Mouse (Mus musculus) layer of hippocampus, adult 9-10 months (tissue): ENCODE results near the gene Adk.
"Not testable (repeated sequence)": the region's sequence is repeated elsewhere in the genome, so short reads cannot be mapped to it uniquely, and the experiment has no call there.

Experiments
- DNase-seq: peaks from one replicate; pipeline ENCODE4 v3.0.0; 2022; ENCODE audit warnings: low spot score

The Adk gene

DNA sequence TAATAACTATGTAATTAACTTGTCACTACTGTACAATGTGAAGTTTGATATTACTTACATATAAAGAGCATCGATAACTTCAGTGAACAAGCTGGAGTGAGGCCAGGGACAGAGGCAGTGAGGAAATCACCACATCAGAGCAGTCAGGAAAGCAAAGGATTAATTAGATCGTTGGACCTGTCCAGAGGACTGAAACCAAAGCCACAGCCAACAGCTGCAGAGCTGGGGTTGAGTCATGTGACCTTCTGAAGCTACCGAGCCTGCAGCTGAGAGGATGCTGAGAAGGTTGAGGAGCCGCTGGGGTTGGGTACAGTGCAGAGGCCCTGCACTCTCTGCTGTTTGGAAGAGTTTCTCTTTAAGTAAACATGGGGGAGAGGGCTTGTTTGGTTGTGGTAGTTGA lies 387.4 kb downstream of the Adk start:
- no peak for DNase-seq

DNA sequence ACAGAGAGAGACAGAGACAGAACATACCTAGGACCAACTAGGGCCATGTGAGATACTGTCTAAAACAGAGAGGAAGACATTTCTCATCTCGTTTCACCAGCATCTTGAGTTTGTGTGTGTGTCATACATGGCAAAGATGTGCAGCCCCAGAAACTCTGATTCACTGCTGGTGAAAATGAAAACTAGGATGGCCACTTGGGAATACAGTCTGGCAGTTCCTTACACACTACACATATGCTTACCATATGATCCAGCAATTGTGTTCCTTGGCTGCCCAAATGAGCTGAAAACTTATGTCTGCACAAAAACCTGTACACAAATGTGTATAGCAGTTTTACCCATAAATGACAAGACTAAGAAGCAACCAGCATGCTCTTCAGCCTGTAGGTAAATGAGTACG lies 388.2 kb downstream of the Adk start:
- no peak for DNase-seq

DNA sequence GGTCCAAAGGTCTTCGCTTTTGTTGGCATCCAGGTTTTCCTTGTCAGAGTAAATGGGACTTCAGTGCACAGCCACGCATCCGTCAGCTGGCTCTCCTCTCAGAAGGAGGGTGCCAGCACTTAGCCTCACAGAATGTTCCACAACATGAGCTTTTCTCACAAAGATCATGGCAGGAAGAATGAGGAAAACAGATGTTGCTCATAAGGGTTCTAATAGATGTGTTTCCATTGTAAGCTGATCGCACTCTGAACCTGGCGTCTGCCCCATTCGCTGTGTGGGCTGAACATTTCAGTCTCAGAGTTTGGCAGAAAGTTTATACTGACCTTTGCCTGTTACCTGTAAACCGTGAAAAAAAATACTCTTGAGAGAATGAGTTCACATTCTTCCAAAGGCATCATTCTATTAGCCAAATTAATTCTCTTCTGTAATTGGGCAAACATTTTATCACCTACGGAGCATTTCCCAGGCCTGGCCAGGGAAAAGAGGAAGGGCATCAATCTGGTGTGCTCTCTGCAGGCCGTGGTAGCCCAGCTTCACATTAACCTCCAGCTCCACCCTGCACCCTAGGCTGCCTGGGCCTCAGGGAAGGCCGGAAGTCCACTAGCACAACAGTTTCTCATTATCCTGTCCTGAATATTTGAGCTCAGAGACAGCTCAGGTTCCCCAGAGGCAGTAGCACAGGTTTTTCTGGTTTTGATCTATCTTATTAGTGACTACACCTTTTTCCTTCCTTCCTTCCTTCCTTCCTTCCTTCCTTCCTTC lies 389.6 kb downstream of the Adk start:
- DNase-seq: no peak

DNA sequence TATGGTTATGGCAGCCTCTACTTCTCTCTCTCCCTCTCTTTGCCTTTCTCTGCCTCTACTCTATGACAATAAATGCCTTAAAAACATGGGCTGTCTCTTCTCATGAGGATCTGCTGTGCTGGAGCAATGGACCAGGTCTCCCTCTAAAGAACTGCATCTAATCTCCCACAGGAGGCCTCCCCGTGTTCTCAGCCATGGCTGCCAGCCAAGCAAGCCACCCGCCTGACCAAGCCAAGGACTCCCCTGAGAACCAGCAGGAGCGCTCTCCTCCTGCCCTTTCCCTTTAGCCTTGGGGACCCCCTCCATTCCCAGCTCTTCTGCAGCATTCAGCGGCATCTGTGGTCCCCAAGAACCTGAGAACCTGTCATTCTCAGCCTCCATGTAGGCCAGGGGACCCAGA lies 400.2 kb downstream of the Adk start:
- no peak for DNase-seq

DNA sequence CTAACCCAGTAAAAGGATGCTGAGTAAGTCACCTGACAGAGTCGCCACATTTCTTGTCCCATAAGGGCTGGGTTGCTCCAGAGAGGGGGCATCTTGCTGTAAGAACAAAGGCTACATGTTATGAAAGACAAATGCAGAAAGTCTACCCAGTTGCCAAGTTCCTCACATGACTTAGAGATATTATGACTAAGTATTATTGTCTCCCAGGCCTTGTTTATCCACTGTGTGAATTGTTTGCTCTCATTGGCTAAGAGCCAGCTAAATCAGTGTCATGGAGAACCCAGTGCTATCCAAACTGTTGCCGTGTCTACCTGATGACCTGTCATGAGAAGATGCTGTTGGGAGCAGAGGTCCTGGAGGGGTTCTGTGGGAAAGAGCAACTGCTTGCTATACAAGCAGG lies 401.5 kb downstream of the Adk start:
- no peak for DNase-seq

DNA sequence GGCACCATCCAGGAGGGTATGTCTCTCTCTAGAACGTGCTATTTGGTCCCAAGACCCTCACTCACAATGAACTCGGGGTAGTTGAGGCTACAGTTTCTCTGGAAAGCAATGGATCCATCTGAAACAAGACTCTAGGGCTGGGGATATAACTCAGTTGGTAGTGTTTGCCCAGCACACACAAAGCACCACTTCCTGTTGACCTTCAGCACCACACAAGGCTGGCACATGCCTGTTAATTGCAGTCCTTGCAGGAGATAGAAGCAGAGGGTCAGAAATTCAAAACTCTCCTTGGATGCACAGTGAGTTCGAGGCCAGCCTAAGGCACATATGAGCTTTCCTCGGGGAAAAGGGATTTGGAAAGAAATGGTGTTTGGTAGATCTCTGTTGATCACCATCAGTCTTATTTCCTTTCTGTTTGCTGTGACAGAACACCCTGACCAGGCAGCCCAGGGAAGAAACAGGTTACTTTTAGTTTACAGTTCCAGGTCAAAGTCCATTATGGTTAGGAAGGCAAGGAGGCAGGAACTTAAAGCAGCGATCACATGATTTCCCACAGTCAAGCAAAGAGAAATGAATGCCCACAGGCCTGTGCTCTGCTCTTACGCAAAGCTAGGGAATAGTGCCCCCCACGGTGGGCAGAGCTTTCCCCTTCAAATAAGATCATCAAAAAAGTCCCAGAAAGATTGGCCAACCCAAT lies 403.4 kb downstream of the Adk start:
- no peak for DNase-seq

DNA sequence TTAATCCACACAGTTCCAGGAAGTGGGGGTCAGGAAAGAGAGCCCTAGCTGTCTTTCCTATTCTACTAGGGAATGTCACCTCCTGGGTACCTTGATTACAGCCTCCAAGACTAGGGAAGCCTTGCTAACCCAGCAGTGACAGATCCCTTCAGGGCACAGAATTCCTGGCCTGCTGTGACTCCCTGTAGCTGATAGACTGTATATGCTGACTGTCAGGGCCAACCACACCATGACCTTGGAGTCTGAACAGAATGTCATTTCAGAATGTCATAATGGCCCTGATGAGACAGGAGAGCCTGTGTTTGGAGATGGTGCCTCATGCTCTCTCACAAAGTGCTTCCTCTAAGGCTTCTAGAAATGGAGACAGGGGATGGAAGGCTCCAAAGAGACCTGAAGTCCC lies 404.2 kb downstream of the Adk start:
- DNase-seq: no peak

DNA sequence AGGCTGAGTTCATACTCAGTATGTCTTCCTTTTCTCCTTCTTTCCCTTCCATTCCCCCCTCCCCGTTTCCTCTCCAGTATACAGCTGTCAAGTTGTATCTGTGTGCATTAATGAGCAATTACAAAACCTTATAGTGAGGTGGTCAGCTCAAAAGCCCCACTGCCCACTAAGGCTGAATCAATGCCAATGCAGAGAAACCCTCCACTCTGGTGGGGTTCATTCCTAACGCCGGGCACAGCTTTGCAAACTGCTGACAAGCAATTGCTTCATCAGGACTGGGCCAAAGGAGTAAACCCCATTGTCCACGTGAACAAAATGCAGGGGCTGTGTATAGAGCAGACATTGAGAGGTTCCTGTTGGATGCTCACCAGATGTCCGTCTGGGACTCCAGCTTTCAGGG lies 405.5 kb downstream of the Adk start:
- no peak for DNase-seq

DNA sequence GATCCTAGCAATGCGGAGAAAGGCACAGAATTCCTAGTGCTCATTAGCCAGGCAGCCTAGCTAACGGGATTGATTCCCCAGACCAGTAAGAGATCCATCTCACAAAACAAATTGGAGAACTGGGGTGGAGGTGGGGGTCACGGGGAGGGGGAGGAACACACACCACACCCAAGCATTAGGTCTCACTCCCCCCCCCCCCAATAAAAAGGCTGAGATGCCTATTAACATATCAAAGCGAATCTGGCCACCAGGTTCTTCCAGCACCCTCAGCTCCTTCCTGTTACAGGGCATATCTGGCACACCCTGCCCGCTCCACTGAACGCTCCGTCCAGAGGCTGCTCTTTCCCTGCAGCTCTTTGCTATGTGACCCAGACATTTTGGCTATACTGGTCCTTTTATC lies 406.3 kb downstream of the Adk start:
- no peak for DNase-seq

DNA sequence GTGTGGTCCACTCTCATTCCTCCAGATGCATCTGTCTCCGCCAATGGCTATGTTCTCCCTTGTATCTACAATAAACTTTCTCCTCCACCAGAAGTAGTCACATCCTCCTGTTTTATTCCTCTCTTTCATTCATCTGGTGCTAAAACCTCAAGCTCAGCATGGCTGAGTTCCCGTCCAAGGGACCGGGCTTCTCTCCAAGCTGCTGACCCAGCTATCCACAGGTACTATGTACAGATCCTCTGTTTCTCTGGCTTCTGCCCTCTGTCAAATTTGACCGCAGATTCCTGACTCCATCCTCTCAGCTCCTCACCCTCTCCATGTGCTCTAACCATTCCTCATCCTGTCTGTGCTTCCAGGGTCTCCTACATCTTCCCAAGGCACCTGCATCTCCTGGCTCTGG lies 406.8 kb downstream of the Adk start:
- no peak for DNase-seq

DNA sequence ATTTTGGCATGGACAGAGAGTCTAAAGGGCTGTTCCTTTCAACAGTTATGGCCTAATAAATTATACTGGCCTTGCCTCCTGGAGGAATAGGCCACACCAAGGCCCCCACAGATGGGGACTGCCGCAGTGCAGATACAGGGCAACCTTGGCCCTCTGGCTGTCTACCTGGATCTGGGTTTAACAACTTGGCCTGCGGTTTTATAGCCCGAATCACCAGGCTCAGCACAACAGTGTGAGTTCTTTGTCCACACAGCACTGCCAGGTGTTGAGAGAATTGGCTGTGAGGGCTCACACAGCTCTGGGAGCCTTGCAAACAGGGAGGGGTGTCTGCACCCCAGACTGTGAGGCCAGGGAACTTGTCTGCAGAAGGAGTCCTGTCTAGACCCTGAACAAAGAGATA lies 410.0 kb downstream of the Adk start:
- no peak for DNase-seq

DNA sequence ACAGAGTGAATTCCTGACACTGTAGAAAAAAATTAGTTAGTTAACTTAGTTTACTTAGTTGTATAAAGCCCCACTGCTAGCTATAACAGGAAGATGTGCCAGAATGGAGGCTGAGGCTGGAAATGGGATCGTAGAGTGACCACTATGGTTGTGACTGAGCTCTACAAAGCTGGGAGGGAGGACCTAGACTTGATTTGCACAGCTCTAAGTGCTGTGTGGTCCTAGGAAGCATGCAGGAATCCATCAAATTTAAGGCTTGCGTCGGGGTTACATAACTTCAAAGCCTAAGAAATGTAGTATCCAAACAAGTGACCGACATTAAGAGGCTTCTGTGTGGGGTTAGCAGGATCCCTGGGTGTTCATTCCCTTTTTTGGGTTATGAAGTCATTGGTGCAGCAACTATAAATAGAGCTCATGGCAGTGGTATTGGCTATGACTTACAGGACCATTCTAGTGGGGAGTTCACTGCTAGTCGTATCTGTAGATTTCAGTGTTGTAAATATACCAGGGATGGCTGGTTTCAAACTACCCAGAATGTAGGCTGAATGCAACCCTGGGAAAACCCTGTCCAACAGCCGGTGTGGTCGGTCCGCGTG lies 410.8 kb downstream of the Adk start:
- no peak for DNase-seq

DNA sequence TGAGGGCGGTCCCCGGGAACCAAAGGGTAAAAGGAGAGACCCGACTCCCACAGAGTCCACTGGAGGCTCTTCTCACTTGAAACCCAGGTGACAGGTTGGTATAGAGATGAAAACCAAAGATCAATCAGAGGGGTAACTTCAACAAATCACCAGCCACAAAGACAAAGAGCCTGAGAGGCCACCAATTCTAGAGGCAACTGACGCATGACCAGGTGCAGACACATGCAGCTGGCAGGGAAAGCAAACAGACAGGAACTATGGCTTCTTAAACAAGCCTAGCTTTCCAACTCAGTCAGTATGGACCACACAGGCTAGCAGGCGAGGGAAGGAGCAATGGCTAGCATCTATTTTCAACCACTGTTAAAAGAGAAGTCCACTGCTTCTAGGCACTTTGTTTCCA lies 418.0 kb downstream of the Adk start:
- no peak for DNase-seq

DNA sequence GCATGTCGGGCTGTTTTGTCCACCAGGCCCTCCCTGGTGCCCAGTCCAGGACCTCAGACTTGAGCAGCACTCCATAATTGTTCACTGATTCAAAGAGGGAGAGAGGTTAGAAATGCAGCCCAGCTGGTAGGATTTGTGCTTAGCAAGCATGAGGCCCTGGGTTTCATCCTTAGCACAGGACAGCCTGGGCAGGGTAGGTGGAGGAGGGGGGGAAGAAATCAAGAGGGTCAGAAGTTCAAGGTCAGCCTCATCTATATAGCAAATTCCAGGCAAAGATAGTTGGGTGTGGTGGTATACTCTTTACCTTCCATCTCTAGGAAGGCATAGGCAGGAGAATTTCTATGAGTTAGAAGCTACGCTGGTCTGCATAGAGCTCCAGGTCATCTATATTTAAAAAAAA lies 419.6 kb downstream of the Adk start:
- DNase-seq: no peak

DNA sequence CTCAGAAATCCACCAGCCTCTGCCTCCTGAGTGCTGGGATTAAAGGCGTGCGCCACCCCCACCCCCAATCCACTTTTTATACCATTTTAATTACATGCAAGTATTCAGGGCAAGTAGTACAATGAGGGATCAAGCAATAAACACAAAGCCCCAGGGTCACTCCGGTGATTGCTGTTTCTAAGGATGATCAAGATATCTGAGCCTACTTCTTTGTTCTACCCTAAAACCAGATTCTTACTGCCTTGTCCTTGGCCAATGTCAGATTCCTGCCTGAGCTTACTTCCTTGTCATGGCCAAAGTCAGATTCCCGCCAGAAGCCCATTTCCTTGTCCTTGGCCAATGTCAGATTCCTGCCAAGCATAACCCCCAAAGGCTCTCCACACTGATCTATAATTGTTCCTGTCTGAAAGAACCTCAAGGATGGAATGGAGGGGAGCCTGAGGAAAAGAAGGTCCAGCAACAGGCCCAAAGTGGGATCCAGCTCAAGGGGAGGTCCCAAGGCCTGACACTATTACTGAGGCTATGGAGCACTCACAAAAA lies 422.3 kb downstream of the Adk start:
- DNase-seq: not testable (repeated sequence)

DNA sequence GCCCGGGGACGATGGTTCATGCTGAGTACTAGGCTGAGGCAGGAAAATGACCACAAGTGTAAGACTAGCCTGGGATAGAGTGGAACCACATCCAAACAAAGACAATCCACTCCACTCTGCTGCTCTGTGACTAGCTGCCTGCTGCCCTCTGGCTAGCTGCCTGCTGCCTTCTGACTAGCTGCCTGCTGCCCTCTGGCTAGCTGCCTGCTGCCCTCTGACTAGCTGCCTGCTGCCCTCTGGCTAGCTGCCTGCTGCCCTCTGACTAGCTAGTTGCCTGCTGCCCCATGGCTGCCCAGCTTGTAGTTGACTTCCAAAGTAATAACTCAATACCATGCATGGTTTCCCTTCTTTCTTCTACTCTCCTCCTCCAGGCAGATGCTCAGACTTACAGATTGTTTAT lies 424.8 kb downstream of the Adk start:
- DNase-seq: no peak

DNA sequence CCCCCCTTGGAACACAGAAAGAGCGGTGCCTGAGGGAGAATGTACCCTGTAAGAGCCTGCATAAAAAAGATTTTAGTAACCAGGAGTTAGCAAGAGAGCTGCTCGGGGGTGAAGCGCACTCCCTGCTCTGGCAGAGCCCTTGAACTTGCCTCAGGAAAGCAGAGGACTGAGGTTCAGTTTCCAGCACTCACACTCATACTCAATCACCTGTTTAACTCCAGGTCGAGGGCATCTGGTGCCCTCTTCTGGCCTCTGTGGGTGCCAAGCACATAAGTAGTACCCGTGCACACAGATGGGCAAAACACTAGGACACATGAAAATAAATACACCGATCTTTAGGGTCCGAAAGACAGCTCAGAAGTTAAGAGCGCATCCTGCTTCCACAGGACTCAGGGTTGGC lies 427.2 kb downstream of the Adk start:
- DNase-seq: no peak

DNA sequence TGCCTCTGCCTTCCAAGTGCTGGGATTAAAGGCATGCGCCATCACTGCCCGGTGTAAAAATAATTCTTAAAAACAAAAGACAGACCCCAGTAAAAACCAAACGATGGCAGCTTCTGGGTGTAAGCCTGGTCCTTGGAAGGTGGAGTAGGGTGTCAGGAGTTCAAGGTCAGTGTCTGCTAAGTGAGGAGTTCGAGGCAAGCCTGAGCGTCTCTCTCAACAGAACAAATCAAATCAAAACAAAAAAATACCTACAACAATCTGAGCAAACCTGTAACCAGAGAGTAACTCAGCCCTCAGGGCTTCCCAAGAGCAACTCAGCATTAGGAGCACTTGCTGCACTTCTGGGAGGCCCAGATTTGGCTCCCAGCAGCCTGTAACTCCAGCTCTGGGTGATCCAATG lies 427.8 kb downstream of the Adk start:
- no peak for DNase-seq

DNA sequence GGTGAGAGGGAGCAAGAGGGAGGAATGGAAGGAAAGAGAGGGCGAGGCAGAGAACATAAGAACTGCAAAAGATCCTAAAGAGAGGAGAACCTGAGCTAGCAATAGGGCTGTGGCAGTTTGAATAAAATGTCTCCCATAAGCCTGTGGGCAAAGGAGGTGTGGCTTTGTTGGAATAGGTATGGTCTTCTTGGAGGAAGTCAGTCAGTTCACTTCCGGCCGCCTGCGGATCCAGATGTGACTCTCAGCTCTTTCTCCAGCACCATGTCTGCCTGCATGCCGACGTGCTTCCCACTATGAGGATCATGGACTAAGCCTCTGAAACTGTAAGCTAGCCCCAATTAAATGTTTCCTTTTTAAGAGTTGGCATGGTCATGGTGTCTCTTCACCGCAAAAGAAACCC lies 428.9 kb downstream of the Adk start, which contains the start of gene Kat6b:
Gene Kat6b (plus strand): TSS at position 204 of the 400 bp plus-strand sequence.
- DNase-seq: no peak

DNA sequence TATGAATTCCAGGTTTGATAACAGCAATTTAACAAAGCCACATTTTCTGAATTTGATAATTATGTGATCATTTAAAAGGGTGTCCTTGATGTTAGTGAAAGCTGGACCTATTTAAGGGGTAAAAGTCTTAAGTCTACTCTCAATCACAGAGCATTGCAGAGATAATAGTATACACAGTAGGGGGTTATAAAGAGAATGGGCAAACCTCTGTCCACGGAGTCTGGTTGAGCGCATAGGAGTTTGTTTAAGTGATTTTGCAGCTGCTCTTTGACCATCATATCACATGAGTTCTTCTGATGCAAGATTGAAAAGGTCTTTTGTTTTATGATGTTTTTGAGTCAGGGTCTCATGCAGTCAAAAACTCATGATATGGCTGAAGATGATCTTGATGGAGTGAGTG lies 431.8 kb downstream of the Adk start:
- no peak for DNase-seq

DNA sequence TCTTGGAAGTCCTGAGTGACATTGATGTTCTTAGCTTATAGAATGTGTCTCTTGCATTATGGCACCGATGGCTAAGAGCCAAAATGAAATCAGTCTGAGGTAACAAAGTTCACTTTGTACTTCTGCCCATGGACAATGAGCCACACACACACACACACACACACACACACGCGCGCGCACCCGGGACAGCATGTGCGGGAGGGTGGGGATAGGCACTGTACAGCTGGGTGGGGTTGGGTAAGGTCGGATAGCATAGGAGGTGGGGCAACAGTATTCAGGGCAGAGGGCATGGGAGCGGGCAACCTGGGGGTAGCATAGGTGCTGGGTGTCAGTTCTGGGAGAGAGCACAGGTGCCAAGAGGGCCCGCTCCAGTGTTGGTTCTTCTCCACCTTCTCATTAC lies 432.3 kb downstream of the Adk start:
- no peak for DNase-seq

DNA sequence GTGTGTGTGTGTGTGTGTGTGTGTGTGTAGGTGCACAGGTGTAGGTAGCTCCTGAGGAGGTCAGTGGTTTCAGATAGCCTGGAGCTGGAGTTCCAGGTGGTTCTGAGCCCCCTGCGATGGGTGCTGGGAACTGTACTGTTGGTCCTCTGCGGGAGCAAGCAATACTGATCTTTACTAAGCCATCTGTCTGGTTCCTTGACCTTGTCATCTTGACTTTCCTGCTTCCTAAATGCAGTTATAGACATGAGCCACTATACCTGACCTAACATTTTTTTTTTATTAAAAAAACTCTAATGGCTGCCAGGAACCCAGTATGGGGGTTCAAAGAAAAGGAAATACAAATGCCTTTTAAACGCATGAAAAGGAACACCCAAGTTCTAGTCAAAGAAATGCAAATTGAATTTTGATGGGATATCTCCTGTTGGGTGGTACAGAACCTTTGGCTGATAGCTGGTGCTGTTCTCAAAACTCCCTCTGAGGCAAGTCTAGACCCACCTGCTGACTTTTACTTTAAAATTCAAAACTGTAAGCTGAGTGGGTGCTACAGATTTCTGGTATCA lies 433.7 kb downstream of the Adk start:
- DNase-seq: no peak

DNA sequence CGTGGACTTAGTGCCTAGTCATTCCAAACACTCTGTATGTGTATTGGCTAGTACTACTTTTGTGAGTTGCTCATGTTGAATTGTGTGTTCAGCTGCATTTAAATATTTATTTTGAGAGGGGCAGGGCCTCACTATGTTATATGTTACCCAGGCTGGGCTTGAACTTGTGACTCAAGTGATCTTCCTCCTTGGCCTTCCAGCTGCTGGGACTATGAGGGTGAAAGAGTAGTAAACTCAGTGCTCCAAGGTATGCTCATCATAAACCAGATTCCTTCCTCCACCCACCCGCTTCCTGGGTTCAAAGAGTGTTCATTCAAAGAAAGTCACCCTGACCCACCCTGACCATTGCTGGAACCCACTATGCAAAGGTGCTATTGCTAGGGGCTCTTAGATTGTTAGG lies 434.8 kb downstream of the Adk start:
- not testable (repeated sequence) for DNase-seq
